Mouse (Mus musculus) monocyte, adult 2 months (primary cell): ENCODE results near the gene Ccr1l1.
A peak's percentile ranks its signal among the peaks of the same experiment; 100 is the strongest.

Experiments
- DNase-seq, 2 experiments: peaks; one replicate each; pipeline ENCODE4 v3.0.0; 2022; ENCODE audit warnings: low spot score in 2 of 2, low read depth in 1 of 2

Gene Ccr1l1

GRCm38 (mm10) chr9:123928759-123929246, 49.4 kb downstream of the Ccr1l1 start:
- peak; percentile 62 to 71 for DNase-seq

- DNase-seq = peak; percentile 72 to 76
Measured at GRCm38 (mm10) chr9:123928118-123928758, 50.0 kb downstream of the Ccr1l1 start.

DNA sequence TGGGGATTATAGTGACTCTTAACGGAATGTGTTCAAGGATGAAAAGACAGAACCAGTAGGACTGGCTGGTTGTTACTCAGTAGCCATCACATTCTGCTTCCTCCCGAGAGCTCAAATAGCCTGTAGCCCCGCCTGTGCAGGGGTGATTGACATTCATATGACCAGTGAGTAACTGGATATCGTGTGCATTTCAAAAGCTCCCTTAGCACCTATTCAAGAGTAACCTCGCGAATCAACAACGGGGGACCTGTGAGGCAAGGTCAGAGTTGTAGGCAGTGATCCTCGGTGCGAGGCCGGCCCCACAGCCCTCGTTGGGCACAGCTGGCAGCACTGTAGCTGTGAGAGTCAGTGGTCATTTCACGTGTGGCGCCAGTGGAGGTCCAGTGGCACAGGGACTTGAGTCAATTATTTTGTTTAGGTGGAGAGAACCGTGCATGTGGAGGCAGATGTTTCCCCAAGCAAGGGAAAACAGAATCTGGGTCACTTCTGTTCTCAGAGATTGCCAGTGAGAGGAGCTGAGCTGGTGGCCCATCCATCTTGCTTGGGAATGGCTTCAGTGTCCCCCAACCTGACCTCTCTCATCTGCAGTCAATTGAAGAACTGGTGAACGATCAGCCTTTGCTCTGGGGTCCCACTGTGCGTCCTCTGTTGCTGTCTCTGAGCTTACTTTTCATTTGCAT, 50.8 kb downstream of the Ccr1l1 start:
- no peak for DNase-seq
